15 mouse cellular contexts compared by ENCODE assay signal in genomic region chr8:113725331-113725730, GRCm38 (mm10).
"Had no signal": no experiment of that assay in that cellular context is flagged by ENCODE, and none has a peak within 500 bp of the region (broad histone marks: within the 10 kb centered on the region; RNA-seq: fewer than 3 reads in every experiment).

No protein-coding gene starts in this region.

- H3K9me3 ChIP-seq: midbrain, embryonic 13.5 days; midbrain, embryonic 15.5 days; neural tube, embryonic 12.5 days; stomach, embryonic 15.5 days had no signal

- H3K4me1 ChIP-seq: megakaryocyte, embryonic 14.5 days; midbrain, embryonic 13.5 days; midbrain, embryonic 15.5 days; neural tube, embryonic 12.5 days; stomach, embryonic 15.5 days had no signal

- H3K9ac ChIP-seq: midbrain, embryonic 13.5 days; midbrain, embryonic 15.5 days; neural tube, embryonic 12.5 days; stomach, embryonic 15.5 days had no signal

- H3K4me3 ChIP-seq: megakaryocyte, embryonic 14.5 days; midbrain, embryonic 13.5 days; midbrain, embryonic 15.5 days; neural tube, embryonic 12.5 days; stomach, embryonic 15.5 days had no signal

- DNase-seq: lung, adult 2 months; lung, postnatal 10 days; lung, postnatal 36 days; right cerebral cortex, postnatal 14 days; thymus, adult 2 months; thymus, postnatal 25 days; thymus, postnatal 4 days had no signal

- H3K4me2 ChIP-seq: midbrain, embryonic 11.5 days; midbrain, embryonic 13.5 days; midbrain, embryonic 15.5 days; neural tube, embryonic 12.5 days; stomach, embryonic 15.5 days had no signal

- H3K27me3 ChIP-seq: megakaryocyte, embryonic 14.5 days; midbrain, embryonic 13.5 days; midbrain, embryonic 15.5 days; neural tube, embryonic 12.5 days; stomach, embryonic 15.5 days had no signal

- H3K36me3 ChIP-seq: midbrain, embryonic 13.5 days; midbrain, embryonic 15.5 days; neural tube, embryonic 12.5 days; stomach, embryonic 15.5 days had no signal

- ATAC-seq: midbrain, embryonic 13.5 days; midbrain, embryonic 15.5 days had no signal

- H3K27ac ChIP-seq: macrophage; midbrain, embryonic 13.5 days; midbrain, embryonic 15.5 days; neural tube, embryonic 12.5 days; stomach, embryonic 15.5 days; stomach, postnatal 0 days had no signal
